Mouse (Mus musculus) limb, embryonic 13.5 days (tissue): ENCODE results near the gene Lrmda. TPM values are rescaled to one million over a fixed set of nuclear protein-coding genes. Genes with fewer than 3 reads are reported as not detected.
A peak's percentile ranks its signal among the peaks of the same experiment; 100 is the strongest.

ENCODE experiments used
- ATAC-seq: fragments of 200-750 bp; cut with Nextera tagmentation; 2 replicates; pipeline ENCODE4 v1.8.0; 2017; ENCODE audit warnings: low read depth, moderate number of reproducible peaks, moderate TSS enrichment; ENCODE audit not compliant: low FRiP score
- H3K27ac ChIP-seq: fragments of 300-500 bp; sonication (generic); 2 replicates; pipeline ENCODE4 v1.5.1; 2015; ENCODE audit warnings: inconsistent platforms, mild to moderate bottlenecking, moderate library complexity
- H3K27me3 ChIP-seq: fragments of 300-500 bp; sonication (generic); 2 replicates; pipeline ENCODE4 v1.6.1; 2015; ENCODE audit warnings: mild to moderate bottlenecking, inconsistent platforms
- H3K36me3 ChIP-seq: fragments of 300-500 bp; sonication (generic); 2 replicates; pipeline ENCODE4 v1.6.1; 2015; ENCODE audit warnings: inconsistent platforms, mild to moderate bottlenecking, moderate library complexity
- H3K4me1 ChIP-seq: fragments of 300-500 bp; sonication (generic); 2 replicates; pipeline ENCODE4 v1.6.1; 2015; ENCODE audit warnings: inconsistent platforms
- H3K4me2 ChIP-seq: fragments of 300-500 bp; sonication (generic); replicated peaks from 2 replicates; pipeline ENCODE4 v1.6.1; 2015; ENCODE audit warnings: inconsistent platforms, mild to moderate bottlenecking, moderate library complexity
- H3K4me3 ChIP-seq: fragments of 300-500 bp; sonication (generic); 2 replicates; pipeline ENCODE4 v1.5.1; 2015; ENCODE audit warnings: moderate library complexity, mild to moderate bottlenecking, inconsistent platforms
- H3K9ac ChIP-seq: fragments of 300-500 bp; sonication (generic); 2 replicates; pipeline ENCODE4 v1.6.1; 2015; ENCODE audit warnings: mild to moderate bottlenecking, inconsistent platforms
- H3K9me3 ChIP-seq: fragments of 300-500 bp; sonication (generic); 2 replicates; pipeline ENCODE4 v1.6.1; 2016; ENCODE audit warnings: inconsistent platforms
- WGBS: fragments of 180-500 bp; shearing (Covaris S2); methylation state at CpG from one replicate; pipeline ENCODE4 v1.1.7; 2015; 5-methylcytosine and 5-hydroxymethylcytosine counted together
- polyA plus RNA-seq: library from polyadenylated mRNA; unstranded; fragments of >200 nt; fragmentation: Nextera tagmentation; extraction: Ambion mirVana; gene quantifications from 2 replicates; pipeline ENCODE4 v1.2.1, GENCODE M21; 2015

Gene Lrmda
- polyA plus RNA-seq, 1 experiment from 2014 or later: 0.38 TPM

DNA sequence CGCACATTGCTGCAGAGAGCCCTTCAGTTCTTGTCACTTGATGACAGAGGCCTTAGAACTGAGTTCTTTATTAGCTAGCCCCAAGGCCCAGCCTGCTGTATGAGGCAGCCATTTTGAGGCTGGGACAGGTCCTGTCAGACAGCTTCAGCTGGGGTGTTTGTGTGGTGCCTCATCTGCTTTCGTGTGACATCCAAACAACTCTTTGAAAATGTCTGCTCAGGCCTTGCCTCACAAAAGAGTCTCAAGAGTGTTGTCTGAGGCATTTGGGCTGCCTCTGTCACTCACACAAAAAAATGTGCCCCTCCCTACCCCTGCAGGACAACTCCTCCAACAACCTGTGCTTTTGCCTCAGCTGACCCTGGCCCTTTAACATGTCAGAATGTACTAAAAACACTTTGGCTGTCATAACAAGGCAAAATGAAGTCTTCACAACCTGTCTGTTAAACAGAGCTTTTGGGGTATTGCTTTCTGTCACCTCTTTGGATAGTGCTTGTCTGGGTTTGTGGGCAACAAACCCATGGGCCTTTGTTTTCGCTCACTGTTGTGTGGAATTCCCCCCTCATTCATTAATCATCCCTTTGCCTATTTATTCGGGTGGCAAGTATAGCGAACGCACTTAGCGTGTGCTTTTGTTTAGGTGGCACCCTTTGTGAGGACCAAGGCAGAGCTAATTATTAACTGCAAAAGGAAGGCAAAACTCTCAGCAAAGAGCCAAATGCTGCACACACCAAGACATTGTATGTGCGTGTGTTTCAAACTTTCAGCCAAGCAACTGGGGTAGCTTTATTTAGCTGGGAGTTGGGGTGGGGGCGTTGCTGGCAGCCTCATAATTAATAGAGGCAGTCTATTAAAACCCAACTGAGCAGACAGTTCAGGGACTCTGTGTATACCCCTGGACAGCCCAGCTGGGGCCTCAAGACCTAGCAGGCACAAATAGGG lies 660.5 kb downstream of the Lrmda start:
- H3K9ac ChIP-seq: no peak overlapping the region
- no peak overlapping the region for H3K4me3 ChIP-seq
- 0 out of 2 replicates have a peak, but pooled peaks cover 2% of the 10 kb centered on the region for H3K9me3 ChIP-seq
- no peak overlapping the region for H3K4me2 ChIP-seq
- no peak for ATAC-seq
- peaks cover 4% of the 10 kb centered on the region; the same call in 1 of the 2 replicates for H3K27me3 ChIP-seq
- no peaks in the 10 kb centered on the region for H3K36me3 ChIP-seq
- 65% methylated on average over 9 of the region's 9 CpGs for WGBS
- H3K27ac ChIP-seq: no peak overlapping the region
- peaks cover 12% of the 10 kb centered on the region; the same call in 1 of the 2 replicates for H3K4me1 ChIP-seq

DNA sequence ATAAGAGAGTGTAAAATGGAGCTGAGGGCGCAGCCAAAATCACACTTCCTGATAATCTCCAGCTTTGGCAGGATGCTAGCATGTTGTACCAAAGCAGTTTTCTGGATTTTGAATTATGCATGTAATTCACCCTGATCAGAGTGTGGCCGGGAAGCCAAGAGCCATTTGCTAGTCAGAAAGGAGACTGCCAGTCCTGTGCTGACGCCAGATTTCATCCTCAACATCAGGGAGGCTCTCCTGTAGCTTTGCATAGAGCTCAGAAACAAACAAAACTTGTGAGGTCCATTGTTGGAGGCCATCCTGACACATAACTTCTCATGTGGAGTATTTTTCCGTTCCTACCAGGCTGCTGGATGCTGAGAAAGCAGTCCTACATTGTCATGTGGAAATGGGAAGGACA lies 667.4 kb downstream of the Lrmda start:
- H3K9me3 ChIP-seq: 0 out of 2 replicates have a peak, but pooled peaks cover 2% of the 10 kb centered on the region
- WGBS: 64% methylated on average over 4 of the region's 4 CpGs
- ATAC-seq: no peak

DNA sequence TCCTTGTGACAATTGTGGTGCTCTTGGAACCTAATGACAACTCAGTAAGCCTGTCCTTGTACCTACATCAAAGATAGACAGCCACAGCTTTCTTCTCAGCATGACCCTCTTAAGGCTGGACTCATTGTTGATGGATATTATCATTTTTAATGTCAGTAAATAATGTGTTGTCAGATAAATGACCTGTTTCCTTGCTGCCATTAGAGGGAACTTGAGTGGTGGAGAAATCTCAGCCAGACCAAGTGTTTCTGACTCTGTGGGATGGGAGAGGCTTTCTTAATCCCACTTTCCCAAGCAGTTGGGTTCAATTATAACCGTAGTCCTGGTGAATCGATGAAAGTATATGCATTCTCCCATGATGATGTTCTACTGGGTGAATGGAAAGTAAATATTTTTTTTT lies 668.9 kb downstream of the Lrmda start:
- Histone ChIP-seq H3K9ac (no peak overlapping the region), H3K27me3 (no peaks in the 10 kb centered on the region), H3K4me3 (no peak overlapping the region), H3K4me2 (no peak overlapping the region), H3K36me3 (no peaks in the 10 kb centered on the region), H3K9me3 (no peaks in the 10 kb centered on the region), H3K4me1 (0 out of 2 replicates have a peak, but pooled peaks cover 7% of the 10 kb centered on the region), H3K27ac (no peak overlapping the region)
- WGBS: 45% methylated on average over 2 of the region's 2 CpGs
- no peak for ATAC-seq

More for the DNA sequence above, 667.4 kb downstream of the Lrmda start:
- H3K27me3 ChIP-seq: no peaks in the 10 kb centered on the region
- H3K9ac ChIP-seq: no peak overlapping the region
- H3K36me3 ChIP-seq: no peaks in the 10 kb centered on the region
- no peak overlapping the region for H3K4me3 ChIP-seq
- H3K4me1 ChIP-seq: 0 out of 2 replicates have a peak, but pooled peaks cover 7% of the 10 kb centered on the region
- no peak overlapping the region for H3K27ac ChIP-seq
- no peak overlapping the region for H3K4me2 ChIP-seq

DNA sequence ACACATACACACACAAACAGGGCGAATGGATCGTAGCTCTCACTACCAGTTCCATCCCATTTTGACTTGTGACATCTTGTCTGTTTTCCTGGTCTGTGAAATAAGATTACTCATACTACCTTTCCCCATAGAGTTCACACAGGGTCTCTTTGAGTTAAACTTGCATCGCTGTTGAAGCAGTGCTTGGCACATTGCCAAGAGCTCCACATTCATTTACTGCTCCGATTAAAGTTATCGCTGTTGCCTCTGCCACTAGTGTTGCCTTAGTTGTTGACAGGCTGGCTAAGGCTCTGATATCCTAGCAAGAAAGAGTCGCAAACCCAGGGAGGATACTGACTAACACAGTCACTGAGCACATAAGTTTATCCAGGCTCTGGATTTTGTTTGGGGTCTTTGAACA lies 675.9 kb downstream of the Lrmda start:
- 33% methylated on average over 6 of the region's 6 CpGs for whole genome bisulfite sequencing
- H3K9me3 ChIP-seq: no peaks in the 10 kb centered on the region
- no peaks in the 10 kb centered on the region for H3K36me3 ChIP-seq
- H3K4me2 ChIP-seq: no peak overlapping the region
- no peak for ATAC-seq
- no peak overlapping the region for H3K9ac ChIP-seq
- H3K27me3 ChIP-seq: no peaks in the 10 kb centered on the region
- H3K4me1 ChIP-seq: peaks cover 13% of the 10 kb centered on the region
- H3K4me3 ChIP-seq: no peak overlapping the region
- no peak overlapping the region for H3K27ac ChIP-seq

DNA sequence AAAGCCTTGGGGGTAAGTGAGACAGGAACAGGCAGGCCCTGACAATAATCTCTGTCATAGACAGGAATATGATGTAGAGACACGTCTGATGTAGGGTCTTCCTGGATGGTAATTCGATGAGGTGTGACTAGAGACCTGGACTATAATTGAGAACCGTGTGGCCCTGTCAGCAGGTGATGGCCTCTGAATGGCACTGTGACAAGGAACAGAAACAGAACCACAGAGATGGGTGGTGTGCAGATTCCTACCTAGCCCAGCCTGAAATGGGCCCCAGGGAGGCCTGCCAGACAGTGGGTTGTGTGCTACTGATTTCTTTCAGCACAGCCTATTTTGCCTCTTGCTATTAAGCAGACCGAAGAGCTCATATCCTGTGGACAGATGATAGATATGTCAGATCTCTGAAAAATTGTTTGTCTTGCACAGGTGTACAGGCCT lies 676.4 kb downstream of the Lrmda start:
- WGBS: 33% methylated on average over 4 of the region's 4 CpGs
- no peak overlapping the region for H3K4me3 ChIP-seq
- H3K4me1 ChIP-seq: peaks cover 13% of the 10 kb centered on the region
- H3K36me3 ChIP-seq: no peaks in the 10 kb centered on the region
- no peak overlapping the region for H3K27ac ChIP-seq
- H3K9ac ChIP-seq: no peak overlapping the region
- H3K9me3 ChIP-seq: no peaks in the 10 kb centered on the region
- no peak for ATAC-seq
- H3K4me2 ChIP-seq: no peak overlapping the region
- no peaks in the 10 kb centered on the region for H3K27me3 ChIP-seq

DNA sequence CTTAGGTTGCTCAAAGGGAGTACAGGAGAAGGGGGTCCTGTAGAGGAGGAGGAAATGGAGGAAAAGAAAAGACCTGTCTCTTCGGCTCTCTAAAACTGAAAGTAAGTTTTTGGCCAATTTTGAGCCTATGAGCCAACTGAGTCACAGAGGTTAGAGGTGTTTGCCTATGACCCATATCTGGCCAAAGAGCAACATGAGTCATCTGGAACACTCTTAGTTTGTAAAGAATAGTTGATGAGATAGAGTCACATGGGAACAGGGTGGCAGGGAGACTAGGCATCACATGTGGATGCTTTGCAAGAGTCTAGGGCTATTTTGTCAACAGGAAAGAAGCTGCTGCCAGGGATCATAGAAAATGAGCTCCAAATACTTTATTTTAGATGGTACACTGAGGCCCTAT lies 680.7 kb downstream of the Lrmda start:
- Histone ChIP-seq H3K4me3 (no peak overlapping the region), H3K27me3 (no peaks in the 10 kb centered on the region), H3K27ac (no peak overlapping the region), H3K4me1 (peaks cover 20% of the 10 kb centered on the region), H3K36me3 (no peaks in the 10 kb centered on the region), H3K9ac (no peak overlapping the region), H3K4me2 (no peak overlapping the region), H3K9me3 (no peaks in the 10 kb centered on the region)
- WGBS: 95% methylated on average over 1 of the region's 1 CpGs
- no peak for ATAC-seq

DNA sequence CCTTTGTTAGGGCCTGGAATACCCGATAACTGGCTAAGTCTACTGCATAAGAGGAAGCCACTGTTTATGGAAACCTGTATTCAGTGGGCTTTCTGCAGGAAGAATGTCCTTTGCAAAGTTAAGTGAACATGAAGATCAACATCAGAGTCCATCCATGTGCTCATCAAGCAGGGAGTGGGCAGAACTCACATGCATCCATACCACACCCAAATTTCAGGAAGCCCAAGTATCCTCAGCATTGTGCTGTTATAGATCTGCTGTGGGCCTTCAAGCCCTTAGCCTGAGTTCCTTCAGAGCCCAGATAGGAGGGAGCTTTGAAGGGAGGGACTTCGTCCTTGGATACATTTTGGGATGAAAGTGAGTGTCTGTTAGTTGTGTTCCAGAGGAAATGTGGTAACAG lies 681.2 kb downstream of the Lrmda start:
- 91% methylated on average over 2 of the region's 2 CpGs for WGBS
- Histone ChIP-seq H3K27me3 (no peaks in the 10 kb centered on the region; the same call in 1 of the 2 replicates), H3K9ac (no peak overlapping the region), H3K9me3 (no peaks in the 10 kb centered on the region), H3K4me3 (no peak overlapping the region), H3K4me1 (peaks cover 19% of the 10 kb centered on the region), H3K36me3 (no peaks in the 10 kb centered on the region), H3K27ac (no peak overlapping the region), H3K4me2 (no peak overlapping the region)
- no peak for ATAC-seq

DNA sequence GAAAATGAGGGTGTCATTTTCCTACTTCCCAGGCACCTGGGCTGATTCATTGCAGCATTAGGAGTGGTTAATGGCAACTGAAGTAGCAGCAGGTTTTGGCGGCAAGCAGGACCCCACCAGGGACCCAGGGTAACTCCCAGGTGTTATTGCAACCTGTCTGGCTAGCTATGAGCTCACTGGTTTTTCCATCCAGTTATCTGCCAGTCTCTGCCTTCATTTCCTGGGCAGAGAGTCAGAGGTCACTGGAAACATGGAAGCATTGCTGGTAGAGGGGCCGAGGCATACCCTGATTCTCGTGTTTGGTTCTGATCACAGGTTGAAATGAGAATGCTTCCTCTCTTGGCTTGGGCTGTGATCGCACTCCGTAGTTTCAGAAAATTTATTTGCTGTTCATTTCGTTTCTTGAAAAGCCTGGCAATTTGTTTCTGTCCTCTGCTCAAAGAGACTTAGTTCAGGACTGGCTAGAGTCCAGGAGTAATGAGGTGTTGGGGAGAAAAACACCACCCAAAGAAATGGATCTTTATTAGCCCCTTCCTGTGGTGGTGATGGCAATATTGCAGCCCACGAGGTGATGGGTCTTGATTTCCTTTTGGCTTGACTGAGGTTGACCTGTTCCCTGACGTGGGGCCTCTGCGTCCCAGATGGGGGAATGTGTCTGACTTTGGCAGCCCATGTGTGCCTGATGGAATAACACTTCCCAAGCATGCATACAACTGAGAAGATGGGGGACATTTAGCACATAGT lies 688.6 kb downstream of the Lrmda start:
- ATAC-seq: peak; percentile 64
- H3K27ac ChIP-seq: peak overlapping the region; percentile 45; the same call in 1 of the 2 replicates
- no peak overlapping the region; the same call in 1 of the 2 replicates for H3K4me2 ChIP-seq
- 18% methylated on average over 9 of the region's 9 CpGs for WGBS
- H3K4me3 ChIP-seq: no peak overlapping the region
- peaks cover 50% of the 10 kb centered on the region for H3K4me1 ChIP-seq
- no peaks in the 10 kb centered on the region; the same call in 1 of the 2 replicates for H3K27me3 ChIP-seq
- no peak overlapping the region for H3K9ac ChIP-seq
- no peaks in the 10 kb centered on the region for H3K36me3 ChIP-seq
- no peaks in the 10 kb centered on the region for H3K9me3 ChIP-seq

DNA sequence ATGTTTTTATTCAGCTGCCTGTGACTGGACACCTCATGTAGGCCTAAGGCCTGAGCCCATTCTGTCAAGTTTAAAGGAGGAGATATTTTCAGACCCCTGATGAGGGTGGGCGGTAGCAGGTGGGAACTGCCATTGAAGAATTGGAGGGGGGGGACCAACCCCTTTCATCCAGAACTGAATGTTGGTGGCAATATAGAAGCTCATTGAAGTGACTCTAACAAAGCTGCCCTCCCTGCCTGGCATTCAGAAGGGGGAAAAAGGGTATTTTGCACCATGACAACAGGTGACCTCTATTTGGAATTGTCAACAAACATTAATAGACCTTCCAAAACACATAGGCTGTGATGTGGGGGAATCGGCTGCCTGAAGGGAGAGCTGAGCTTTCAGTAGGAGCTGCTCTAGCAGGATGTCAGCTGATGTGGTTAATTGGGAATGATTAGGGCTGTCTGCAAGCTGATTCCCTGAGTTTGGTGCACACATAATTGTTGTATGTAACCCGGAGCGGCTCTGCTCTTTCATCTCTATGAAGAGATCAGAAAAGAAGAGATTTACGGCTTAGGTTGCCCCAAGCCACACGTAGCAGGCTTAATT lies 690.7 kb downstream of the Lrmda start:
- Histone ChIP-seq H3K36me3 (no peaks in the 10 kb centered on the region), H3K9ac (no peak overlapping the region), H3K4me1 (peaks cover 43% of the 10 kb centered on the region), H3K4me2 (no peak overlapping the region), H3K27ac (no peak overlapping the region), H3K9me3 (no peaks in the 10 kb centered on the region), H3K27me3 (no peaks in the 10 kb centered on the region; the same call in 1 of the 2 replicates), H3K4me3 (no peak overlapping the region)
- WGBS: 29% methylated on average over 6 of the region's 6 CpGs
- no peak for ATAC-seq

DNA sequence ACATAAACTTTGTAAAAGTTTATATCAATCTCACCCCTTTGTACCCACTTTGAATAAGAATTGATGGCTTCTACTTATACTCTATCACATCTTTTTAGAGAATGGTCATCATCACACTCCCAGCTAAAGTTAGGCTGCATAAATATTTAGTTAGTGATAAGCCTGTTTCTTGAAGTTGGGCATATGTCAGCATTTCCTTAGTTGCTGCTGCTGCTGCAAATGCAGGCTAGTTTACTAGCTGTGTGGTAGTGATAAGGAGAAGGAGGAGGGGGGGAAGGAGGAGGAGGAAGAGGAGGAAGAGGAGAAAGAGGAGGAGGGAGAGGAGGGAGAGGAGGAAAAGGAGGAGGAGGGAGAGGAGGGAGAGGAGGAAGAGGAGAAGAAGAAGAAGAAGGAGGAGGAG lies 692.9 kb downstream of the Lrmda start:
- ATAC-seq: no peak
- Histone ChIP-seq H3K27ac (no peak overlapping the region), H3K9ac (no peak overlapping the region), H3K4me1 (peaks cover 35% of the 10 kb centered on the region), H3K9me3 (no peaks in the 10 kb centered on the region), H3K27me3 (no peaks in the 10 kb centered on the region), H3K4me2 (no peak overlapping the region), H3K36me3 (no peaks in the 10 kb centered on the region), H3K4me3 (no peak overlapping the region)

DNA sequence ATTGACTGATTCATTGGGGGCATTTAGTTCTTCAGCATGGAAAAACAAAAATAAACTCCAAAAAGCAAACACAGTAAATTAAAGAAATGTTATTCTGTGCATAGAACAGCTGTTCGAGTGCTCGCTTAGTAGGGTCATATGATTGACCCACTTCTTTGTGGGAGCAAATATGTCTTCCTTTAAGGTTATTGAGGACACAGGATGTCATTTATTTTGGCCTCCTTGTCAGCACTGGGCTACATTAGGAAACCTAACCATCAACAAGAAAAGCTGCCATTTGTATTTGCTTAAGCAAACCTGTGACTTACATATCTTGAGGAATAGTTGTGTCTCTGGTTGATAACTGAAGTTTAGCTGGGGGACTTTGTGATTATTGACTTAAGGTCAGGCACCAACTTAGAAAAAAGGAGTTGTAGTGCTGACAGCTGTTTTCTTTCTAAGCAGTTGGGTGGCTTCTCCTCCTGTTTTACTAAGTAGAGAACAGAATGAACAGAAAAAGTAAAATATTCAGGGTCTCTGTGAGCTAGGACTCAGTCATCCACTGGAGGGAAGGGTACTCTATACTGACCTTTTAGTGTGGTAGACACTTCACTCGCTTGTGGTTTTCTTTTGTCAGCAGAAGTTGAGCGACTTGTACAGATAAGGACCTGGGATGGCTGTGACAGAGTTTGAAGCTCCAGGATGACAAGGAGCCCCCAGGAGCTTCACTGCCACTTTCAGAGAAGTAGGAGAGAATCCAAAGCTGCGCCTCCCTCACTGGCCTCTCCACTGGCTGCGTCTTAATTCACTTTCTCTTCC lies 696.3 kb downstream of the Lrmda start:
- Histone ChIP-seq H3K27me3 (no peaks in the 10 kb centered on the region), H3K36me3 (no peaks in the 10 kb centered on the region), H3K9ac (no peak overlapping the region), H3K27ac (no peak overlapping the region), H3K4me1 (peaks cover 9% of the 10 kb centered on the region), H3K9me3 (no peaks in the 10 kb centered on the region), H3K4me3 (no peak overlapping the region), H3K4me2 (no peak overlapping the region)
- ATAC-seq: no peak
- WGBS: 84% methylated on average over 6 of the region's 6 CpGs
